Mouse (Mus musculus): Measurements from ENCODE around the gene Rpl39. TPM values are rescaled to one million over a fixed set of nuclear protein-coding genes. Genes with fewer than 3 reads are reported as not detected.

Gene Rpl39
- 1,242 and 1,471 TPM in 2 replicates for polyA plus RNA-seq (2012; ENCODE audit: insufficient read depth, insufficient read length, missing spikeins)

DNA sequence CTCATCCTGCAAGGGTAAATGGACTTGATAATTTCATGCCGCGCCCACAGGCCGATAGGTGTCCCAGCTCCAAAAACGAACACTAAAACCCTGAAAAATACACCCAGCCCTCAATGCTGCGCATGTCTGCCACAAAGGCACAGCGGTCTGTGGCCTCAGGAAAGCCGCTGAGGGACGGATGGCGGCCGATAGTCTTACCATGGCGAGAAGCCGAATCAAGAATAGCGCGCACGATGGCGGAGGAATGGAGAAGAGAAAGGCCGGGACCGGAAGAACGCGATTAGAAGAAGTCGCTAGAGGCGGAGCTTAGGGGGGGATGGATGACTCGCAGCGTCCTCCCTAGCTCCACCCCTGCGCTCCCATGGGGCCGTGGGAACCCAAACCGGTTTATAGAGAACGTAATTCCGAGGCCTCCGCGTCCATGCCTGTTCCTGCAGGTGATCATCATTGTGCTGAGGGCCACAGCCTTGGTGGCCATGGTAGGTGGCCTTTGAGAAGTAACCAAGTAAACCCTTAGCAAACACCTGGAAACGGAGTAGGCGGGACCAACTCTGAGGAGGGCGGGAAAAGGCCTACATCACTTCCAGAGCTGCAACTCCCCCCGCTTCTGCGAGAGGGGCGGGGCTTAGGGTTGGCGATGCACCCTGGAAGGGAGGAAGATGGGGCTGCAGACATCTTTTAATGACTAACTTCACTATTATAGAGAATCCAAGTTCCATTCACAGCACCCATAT is at the start of gene Rpl39:
Rpl39 (minus strand) TSS at position 476 of the 734 bp plus-strand sequence.
- TF ChIP-seq CTCF (IDR thresholded peaks at IDR 0.05; ENCODE audit: low read depth, low read length) (no peak), POLR2A (IDR thresholded peaks at IDR 0.05; ENCODE audit: borderline replicate concordance, low read depth, low read length) (no peak)
- Histone ChIP-seq H3K4me3 (ENCODE audit: insufficient read depth, low read length) (peak within 1 kb of the TSS; percentile 90), H3K4me1 (ENCODE audit: control insufficient read depth, insufficient read depth, low read length) (no peaks in the 10 kb centered on the region), H3K27ac (ENCODE audit: insufficient read depth, low read depth, low read length) (peak within 1 kb of the TSS; percentile 81)

DNA sequence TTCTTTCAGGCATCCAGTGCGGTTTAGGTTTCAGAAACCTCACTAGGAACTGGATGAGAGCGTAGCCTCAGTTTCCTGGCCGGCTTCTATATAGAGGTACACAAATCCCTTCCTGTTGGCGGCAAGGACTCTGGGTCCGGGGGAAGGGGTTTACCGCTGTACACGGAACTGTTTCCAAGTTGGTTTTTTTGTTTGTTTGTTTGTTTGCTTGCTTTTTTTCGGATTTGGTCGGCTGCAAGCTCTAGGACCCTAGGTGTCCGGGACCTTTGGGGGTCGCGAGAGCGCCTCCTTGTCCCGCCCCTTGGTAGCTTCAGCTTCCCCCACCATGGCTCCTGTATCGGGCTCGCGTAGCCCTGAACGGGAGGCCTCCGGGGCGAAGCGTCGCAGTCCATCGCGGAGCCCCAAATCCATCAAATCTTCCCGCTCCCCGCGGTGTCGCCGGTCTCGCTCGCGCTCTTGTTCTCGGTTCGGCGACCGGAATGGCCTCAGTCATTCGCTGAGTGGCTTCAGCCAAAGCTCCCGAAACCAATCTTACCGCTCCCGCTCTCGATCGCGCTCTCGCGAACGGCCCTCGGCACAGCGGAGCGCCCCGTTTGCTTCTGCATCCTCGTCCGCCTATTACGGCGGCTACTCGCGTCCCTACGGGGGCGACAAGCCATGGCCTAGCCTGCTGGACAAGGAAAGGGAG is 41.6 kb upstream of the Rpl39 start, which contains the start of gene Nkap:
Nkap (plus strand) TSS at position 125 of the 688 bp plus-strand sequence.
- peaks cover 2% of the 10 kb centered on the region; the same call in 1 of the 2 replicates for H3K4me1 ChIP-seq (ENCODE audit: control insufficient read depth, insufficient read depth, low read length)
- TF ChIP-seq POLR2A (IDR thresholded peaks at IDR 0.05; ENCODE audit: borderline replicate concordance, low read depth, low read length): no peak
- TF ChIP-seq CTCF (IDR thresholded peaks at IDR 0.05; ENCODE audit: low read depth, low read length): no peak
- H3K27ac ChIP-seq (ENCODE audit: insufficient read depth, low read depth, low read length): peak within 1 kb of the TSS; percentile 59
- H3K4me3 ChIP-seq (ENCODE audit: insufficient read depth, low read length): peak within 1 kb of the TSS; percentile 88

DNA sequence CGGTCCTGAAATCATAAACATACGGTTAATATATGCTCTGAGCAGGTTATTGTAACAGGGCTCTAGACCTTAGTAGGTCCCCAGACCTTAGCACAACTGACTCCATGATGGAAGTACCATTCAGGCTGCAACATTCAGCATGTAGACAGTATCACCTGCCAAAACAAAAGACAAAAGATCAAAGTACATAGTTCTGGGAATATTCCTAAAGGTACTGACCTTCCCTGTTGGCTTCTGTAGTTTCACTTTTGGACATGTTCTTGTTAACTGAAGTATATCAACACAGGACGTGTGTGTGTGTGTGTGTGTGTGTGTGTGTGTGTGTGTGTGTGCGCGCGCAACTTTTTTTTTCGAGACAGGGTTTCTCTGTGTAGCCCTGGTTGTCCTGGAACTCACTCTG is 40.3 kb upstream of the Rpl39 start:
- H3K4me1 ChIP-seq (ENCODE audit: control insufficient read depth, insufficient read depth, low read length): peaks cover 2% of the 10 kb centered on the region; the same call in 1 of the 2 replicates

GRCm38 (mm10) chrX:37120212-37120611 is 35.0 kb upstream of the Rpl39 start:
- Histone ChIP-seq H3K27ac (ENCODE audit: insufficient read depth, low read depth, low read length) (no peak overlapping the region), H3K4me3 (ENCODE audit: insufficient read depth, low read length) (no peak overlapping the region), H3K4me1 (ENCODE audit: control insufficient read depth, insufficient read depth, low read length) (no peaks in the 10 kb centered on the region)
- no peak for TF ChIP-seq POLR2A (IDR thresholded peaks at IDR 0.05; ENCODE audit: borderline replicate concordance, low read depth, low read length)

More for the DNA sequence above, 40.3 kb upstream of the Rpl39 start:
- H3K4me3 ChIP-seq (ENCODE audit: insufficient read depth, low read length): no peak overlapping the region
- TF ChIP-seq POLR2A (IDR thresholded peaks at IDR 0.05; ENCODE audit: borderline replicate concordance, low read depth, low read length) (no peak), CTCF (IDR thresholded peaks at IDR 0.05; ENCODE audit: low read depth, low read length) (no peak)
- no peak overlapping the region for H3K27ac ChIP-seq (ENCODE audit: insufficient read depth, low read depth, low read length)

GRCm38 (mm10) chrX:37119585-37119984 is 34.4 kb upstream of the Rpl39 start:
- Histone ChIP-seq H3K4me1 (ENCODE audit: control insufficient read depth, insufficient read depth, low read length) (no peaks in the 10 kb centered on the region), H3K27ac (ENCODE audit: insufficient read depth, low read depth, low read length) (no peak overlapping the region), H3K4me3 (ENCODE audit: insufficient read depth, low read length) (no peak overlapping the region)
- TF ChIP-seq POLR2A (IDR thresholded peaks at IDR 0.05; ENCODE audit: borderline replicate concordance, low read depth, low read length) (no peak), CTCF (IDR thresholded peaks at IDR 0.05; ENCODE audit: low read depth, low read length) (no peak)

GRCm38 (mm10) chrX:37117085-37117484 is 31.9 kb upstream of the Rpl39 start:
- Histone ChIP-seq H3K27ac (ENCODE audit: insufficient read depth, low read depth, low read length) (no peak overlapping the region), H3K4me3 (ENCODE audit: insufficient read depth, low read length) (no peak overlapping the region), H3K4me1 (ENCODE audit: control insufficient read depth, insufficient read depth, low read length) (no peaks in the 10 kb centered on the region)
- TF ChIP-seq POLR2A (IDR thresholded peaks at IDR 0.05; ENCODE audit: borderline replicate concordance, low read depth, low read length): no peak
- no peak for TF ChIP-seq CTCF (IDR thresholded peaks at IDR 0.05; ENCODE audit: low read depth, low read length)

- peaks cover 7% of the 10 kb centered on the region; the same call in 1 of the 2 replicates for H3K4me1 ChIP-seq (ENCODE audit: control insufficient read depth, insufficient read depth, low read length)
- no peak overlapping the region for H3K4me3 ChIP-seq (ENCODE audit: insufficient read depth, low read length)
- TF ChIP-seq CTCF (IDR thresholded peaks at IDR 0.05; ENCODE audit: low read depth, low read length): no peak
- TF ChIP-seq POLR2A (IDR thresholded peaks at IDR 0.05; ENCODE audit: borderline replicate concordance, low read depth, low read length): no peak
- H3K27ac ChIP-seq (ENCODE audit: insufficient read depth, low read depth, low read length): no peak overlapping the region
These were observed 25.6 kb upstream of the Rpl39 start for GRCm38 (mm10) chrX:37110881-37111193.

GRCm38 (mm10) chrX:37110193-37110880 is 25.1 kb upstream of the Rpl39 start, which contains the start of gene Upf3b:
Gene Upf3b, minus strand, starts transcription at chrX:37110322.
- Histone ChIP-seq H3K27ac (ENCODE audit: insufficient read depth, low read depth, low read length) (peak within 1 kb of the TSS; percentile 76), H3K4me1 (ENCODE audit: control insufficient read depth, insufficient read depth, low read length) (peaks cover 7% of the 10 kb centered on the region; the same call in 1 of the 2 replicates), H3K4me3 (ENCODE audit: insufficient read depth, low read length) (peak within 1 kb of the TSS; percentile 83)
- TF ChIP-seq POLR2A (IDR thresholded peaks at IDR 0.05; ENCODE audit: borderline replicate concordance, low read depth, low read length) (no peak), CTCF (IDR thresholded peaks at IDR 0.05; ENCODE audit: low read depth, low read length) (no peak)

- peaks cover 7% of the 10 kb centered on the region; the same call in 1 of the 2 replicates for H3K4me1 ChIP-seq (ENCODE audit: control insufficient read depth, insufficient read depth, low read length)
- H3K4me3 ChIP-seq (ENCODE audit: insufficient read depth, low read length): peak overlapping the region; percentile 83
- H3K27ac ChIP-seq (ENCODE audit: insufficient read depth, low read depth, low read length): peak overlapping the region; percentile 76
- TF ChIP-seq CTCF (IDR thresholded peaks at IDR 0.05; ENCODE audit: low read depth, low read length) (no peak), POLR2A (IDR thresholded peaks at IDR 0.05; ENCODE audit: borderline replicate concordance, low read depth, low read length) (no peak)
These were observed 24.5 kb upstream of the Rpl39 start for GRCm38 (mm10) chrX:37109526-37110192.
